Mouse (Mus musculus): Measurements from ENCODE around the gene Gli2.
A peak's percentile ranks its signal among the peaks of the same experiment; 100 is the strongest.

The Gli2 gene

DNA sequence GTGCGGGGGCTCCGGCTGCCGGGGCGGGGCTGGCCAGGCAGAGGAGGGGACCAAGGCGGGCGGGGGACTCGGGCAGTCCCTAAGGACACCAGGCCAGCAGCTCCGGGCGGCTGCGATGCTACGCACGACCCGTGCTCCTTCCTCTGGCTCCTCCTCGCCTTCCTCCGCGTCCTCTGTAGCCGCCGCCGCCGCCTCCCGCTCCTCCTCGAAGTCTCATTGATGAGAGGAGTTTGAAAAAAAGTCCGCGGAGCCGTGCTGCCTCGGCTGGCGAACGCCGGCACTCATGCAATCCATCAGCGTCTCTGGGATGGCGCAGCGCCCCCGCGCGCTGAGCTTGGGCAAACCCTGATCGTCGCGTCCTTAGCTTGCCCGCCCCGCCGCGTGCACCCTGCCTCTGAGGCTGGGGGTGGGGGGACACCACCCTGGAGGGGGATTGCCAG is at the start of gene Gli2:
Gli2 (minus strand) TSS at position 218 of the 440 bp plus-strand sequence.
- peak; percentile 53 for DNase-seq

DNA sequence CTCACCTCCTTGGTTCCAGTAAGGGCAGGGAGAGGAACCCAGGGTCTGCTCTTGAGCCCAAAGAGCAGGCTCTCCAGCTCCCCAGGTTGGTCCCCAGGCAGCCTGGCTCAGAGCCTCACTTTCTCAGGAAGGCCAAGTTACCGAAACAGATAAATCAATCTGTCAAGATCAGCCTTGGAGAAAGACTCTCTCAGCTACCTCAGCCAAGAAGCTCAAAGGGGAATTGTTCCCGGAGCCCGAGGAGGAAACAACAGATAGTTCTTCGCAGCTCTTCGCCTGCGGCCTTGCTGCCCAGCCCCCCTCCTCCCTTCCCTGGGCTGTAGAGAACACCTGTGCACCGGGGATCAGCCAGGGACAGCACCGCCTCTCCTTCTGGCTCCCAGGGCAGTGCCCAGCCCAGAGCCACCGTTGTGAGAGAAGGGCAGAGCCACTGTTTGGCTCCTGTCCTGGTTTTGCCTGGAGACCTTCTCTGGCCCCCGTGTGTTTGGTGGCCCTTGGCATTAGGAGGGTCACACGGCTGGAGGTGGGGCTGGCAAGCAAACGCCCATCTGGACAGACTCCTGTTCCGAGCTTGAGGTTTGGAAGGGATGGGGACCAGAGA is 44.6 kb upstream of the Gli2 start:
- DNase-seq = peak; percentile 63

DNA sequence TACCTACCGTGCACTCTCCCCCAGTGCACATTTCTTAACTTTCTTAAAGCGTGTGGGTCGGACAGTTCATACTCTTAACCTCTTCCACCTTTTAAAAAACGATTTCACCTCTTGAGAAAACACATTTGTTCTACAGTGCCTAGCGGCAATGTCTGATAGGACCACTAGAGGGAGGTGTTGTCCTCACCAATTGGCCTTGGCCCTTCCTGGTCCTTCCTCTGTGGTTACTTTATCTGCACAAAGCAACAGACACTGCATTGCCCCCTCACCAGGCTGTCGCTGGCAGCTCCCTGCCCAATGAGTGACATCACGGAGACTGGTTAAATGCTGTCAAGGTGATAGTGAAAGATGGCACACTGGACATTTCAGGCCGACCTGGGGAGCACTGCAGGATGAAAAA is 40.3 kb upstream of the Gli2 start:
- peak; percentile 78 for DNase-seq

DNA sequence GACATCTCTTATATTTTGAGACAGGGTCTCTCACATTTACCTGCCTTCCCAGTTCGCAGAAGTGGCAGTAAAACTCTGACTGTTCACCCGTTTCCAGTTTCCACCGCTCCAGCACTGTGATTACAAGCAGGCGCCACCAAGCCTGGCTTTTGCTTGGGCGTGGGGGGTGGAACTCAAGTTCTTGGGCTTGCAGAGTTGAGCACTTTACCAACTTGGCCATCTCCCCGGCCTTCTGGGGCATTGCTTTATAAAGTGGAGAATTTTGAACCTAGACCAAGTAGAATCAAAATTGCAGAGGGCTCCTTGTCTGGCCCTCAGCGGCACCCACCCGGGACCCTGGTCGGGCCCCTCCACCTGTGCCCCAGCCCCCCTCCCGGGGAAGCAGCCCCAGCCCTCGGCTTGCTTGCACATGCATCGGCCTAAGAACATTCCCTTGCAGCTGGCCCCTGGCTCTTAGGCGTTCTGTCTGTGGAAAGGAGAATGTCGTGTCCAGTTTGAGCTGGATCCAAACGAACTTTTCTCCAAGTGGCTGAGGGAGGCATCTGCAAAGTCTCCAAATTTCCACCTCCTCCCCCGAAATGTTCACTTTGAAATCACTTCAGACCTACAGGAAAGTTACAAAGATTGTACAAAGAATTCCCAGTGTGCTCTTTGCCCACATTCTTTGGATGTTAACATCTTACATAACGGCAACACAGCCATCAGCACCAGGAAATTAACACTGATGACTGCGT is 36.6 kb upstream of the Gli2 start:
- no peak for DNase-seq

DNA sequence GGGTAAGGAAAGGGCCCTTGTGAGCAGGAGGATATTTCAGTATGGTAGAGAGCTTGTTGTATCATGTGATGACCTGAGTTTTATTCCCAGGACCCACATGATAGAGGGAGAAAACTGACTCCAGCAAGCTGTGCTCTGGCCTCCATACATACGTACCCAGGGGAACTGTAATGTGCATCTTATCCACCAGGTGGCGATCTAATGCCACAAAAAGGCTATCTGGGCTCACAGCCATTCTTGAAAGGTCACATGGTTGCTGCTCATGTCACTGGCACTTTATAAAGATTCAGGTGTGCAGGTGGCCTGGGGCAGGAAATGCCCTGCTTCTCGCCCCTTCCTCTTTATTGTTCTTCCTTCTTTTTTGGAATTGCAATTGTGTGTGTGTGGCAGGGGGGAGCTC is 34.1 kb upstream of the Gli2 start:
- DNase-seq = peak; percentile 87

DNA sequence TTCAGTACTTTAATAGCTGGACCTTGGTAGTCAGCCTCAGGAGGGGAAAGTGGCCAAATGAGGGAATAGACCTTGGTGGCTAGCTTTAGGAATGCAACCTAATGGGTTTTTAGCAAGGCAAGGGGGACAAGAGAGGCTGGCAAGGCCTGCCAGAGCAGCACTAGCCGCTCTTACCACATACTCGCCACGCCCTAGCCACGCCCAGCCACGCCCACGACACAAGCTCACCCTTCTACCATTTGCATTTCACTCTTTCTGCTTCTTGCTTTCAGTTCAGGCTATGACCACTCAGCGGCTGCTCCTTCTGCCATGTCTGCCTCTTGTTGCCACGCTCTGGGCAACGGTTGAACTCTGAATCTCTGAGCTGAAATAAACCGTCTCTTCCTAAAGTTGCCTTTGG is 32.4 kb upstream of the Gli2 start:
- no peak for DNase-seq

DNA sequence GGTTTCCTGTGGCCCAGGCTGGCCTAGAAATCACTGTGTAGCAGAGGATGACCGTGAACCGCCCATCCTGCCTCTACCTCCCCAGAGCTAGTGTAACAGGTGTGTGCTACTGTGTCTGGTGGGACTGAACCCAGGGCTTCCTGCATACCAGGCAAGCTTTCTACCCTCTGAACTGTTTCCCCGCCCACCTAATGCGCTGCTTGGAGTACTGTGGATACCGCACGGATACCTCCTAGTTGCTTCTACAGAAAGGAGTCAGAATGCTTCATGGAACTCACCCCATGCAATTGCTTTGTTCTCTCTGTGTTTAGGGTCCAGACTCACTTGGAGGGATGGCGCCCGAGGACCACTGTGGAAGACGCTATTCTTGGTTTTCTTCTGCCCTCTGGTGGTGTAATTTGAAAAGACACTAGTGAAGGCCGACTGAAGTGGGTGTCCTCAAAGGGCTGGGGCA is 30.1 kb upstream of the Gli2 start:
- DNase-seq = peak; percentile 49

DNA sequence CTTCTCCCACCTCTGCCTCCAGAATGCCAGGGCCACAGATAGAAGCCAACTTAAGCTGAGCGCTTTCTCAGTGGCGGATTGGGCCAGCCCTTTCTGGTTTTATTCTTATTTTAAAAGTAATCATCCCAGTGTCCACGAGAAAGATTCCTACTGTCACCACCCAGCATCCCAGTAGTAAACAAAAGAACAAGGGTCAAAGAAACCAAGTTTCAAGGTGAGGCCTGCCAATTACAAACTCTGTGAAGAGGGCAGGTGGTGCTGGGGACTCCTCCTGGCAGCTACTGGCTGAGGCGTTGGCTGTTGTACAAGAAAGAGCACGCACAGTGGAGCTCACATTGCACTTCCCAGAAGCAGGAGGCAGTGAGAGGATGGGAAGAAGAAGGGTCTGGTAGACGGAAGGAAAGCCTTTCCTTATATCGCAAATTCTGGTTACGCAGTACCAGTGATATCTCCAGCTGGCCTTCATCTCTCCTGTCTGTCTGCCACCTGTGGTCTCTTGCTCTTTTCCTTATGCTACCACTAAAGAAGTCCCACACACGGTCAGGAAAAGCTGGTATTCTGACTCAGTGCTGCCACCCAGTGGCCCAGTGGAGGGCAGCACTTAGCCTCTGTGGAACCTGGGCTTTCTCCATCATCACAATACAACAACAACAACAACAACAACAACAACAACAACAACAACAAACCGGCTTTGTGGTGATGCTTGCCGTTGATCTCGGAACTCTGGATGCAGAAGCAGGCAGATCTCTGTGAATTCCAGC is 29.0 kb upstream of the Gli2 start:
- DNase-seq = peak; percentile 62

DNA sequence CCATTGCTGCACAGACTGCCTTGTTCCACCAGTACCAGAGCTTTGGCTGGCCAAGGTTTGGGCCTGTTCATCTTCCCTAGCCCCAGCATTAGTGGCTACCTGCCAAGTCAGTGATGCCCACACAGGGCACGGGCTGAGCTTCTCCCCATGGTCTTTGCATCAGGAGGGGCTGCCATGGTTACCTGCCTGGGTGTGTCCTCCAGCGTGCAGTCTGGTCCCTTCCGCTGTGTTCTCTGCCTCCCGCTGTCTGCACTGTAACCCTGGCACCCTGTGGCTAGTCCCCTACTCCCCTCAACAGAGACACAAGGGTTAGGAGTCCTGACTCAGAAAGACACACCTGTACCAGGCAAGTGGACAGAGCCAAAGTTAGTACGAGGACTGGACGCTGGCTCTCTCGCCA is 24.5 kb upstream of the Gli2 start:
- DNase-seq = no peak

DNA sequence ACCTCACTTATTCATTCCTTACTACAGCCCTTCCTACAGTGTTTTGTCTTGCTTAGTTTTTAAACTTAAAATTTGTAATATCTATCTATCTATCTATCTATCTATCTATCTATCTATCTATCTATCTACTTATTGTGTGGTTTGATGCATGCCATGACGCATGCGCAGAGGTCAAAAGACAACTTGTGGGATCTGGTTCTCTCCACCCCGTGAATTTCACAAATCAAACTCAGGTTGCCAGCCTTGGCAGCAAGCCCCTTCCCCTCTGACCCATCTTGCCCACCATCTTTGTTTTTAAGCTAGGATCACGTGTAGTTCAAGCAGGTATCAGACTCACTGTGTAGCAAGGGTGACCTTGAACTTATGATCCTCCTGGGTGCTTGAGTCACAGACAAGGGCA is 22.9 kb upstream of the Gli2 start:
- no peak for DNase-seq

DNA sequence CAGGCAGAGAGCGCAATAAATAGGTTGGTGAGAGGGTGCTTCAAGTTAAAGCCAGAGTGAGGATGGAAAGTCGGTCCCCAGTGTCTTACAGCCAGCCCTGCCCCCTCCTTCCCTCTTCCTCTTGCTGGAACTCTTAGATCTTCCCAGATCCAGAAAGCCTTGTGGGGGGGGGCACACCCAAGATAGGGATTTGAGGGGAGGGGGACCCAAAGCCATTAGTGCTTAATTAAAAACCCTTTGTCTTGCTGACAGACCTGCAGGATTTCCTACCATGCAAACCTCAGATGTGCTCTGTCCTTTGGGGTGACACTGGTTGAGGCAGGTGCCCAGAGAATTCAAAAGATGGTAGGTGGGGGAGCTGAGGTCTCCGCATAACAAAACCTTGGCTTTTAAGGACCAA is 22.5 kb upstream of the Gli2 start:
- no peak for DNase-seq

DNA sequence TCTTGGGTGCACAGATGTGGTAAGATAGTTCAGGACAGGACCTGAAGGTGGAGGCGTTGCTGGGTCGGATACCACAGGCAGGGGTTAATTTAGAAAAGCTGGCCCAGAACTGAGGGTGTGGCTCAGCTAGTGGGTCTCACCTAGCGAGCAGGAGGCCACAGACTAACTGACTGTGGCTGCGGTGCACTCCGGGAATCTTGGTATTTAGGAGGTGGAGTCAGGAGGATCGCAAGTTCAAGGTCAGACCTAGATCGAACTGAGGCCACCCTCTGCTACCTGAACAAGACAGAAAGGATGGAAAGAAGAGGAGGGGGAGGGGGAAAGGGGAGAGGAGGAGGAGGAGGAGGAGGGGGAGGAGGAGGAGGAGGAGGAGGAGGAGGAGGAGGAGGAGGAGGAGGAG is 22.1 kb upstream of the Gli2 start:
- no peak for DNase-seq

DNA sequence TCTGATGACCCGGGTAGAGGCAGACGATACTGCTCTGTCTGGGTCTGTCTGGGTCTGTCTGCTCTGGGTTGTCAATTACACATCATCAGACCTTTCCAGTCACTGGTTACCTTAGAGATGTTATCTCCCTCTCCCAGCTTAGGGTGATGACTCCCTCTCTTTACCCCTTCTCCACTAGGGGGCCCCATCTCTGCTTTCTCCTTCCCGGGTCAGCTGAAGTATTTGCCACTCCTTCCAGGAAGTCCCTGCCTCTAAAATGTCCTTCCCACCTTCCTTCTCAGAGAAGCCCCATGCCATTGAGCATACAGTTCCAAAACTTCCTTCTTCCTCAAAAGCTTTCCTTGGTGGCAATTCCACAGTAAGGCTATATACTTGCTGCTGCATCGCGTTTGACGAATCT is 21.5 kb upstream of the Gli2 start:
- no peak for DNase-seq

DNA sequence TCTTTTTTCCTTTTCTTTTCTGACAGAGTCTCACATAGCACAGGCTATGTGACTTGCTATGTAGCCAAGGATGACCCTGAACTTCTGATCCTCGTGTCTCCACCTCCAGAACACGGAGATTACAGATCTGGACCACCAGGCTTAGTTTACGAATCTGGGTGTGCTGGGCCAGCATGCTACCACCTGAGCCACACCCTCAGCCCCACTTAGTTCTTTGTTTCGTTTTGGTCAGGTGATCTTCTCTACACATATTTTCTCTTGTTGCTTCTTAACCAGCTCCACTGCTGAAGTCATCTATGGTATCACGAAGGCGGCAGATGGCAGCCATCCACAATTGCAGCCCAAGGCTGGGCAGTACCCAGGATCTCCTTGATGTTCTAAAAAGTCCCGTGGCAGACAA is 20.5 kb upstream of the Gli2 start:
- no peak for DNase-seq

DNA sequence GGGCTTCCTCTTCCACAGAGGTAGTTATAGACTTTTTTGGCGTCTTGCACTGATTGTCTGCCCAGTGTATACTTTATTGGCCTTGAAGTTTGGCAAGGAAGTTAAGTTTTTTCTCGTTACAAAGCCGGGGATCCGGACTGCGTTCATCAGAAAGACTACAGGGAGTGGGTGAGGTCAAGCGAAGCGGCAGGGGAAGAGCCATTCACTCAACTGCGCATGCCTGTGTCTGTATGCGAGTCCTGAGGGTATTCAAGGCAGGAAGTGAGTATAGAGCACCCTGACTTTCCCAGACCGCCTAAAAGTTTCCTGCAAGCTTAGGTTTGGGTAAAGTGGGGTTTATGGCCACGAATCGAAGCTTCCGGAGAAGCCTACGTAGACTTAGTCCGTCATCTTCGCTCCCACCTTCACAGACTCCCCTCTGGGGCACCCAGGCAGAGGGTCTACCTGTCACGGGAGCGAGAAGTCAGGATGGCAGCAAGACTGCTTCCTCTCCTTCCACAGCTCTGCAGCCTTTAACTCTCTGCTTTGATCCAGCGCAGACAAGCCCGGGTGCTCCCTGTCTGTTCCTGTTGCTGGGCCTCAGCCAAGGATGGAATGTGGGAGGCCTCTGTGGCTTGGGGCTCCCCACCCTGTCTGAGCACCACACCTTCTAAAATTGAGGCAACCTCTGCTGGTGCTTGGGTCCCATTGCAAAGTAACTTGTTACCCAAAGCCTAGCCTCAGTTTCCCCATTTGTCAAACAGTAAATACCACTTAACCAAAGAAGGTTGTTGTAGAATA is 11.7 kb upstream of the Gli2 start:
- DNase-seq = no peak

DNA sequence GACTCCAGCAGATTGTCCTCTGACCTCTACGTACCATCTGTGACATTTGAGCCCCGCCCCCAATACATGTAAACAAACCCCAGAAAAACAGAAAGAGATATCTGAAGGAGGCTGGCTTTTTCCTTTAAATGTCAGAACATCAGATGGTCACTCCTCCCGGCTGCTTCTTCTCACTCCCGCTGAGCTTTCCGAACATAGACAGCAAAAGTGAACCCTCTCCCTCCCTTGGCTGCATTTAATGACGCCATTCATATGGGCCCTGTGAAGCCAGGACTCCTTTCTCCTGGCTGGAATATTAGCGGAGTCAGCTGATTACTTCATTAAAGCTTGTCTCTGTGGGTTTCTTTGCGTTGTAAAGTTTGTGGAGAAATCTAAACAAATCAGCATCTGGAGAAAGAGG is 3.1 kb upstream of the Gli2 start:
- no peak for DNase-seq

DNA sequence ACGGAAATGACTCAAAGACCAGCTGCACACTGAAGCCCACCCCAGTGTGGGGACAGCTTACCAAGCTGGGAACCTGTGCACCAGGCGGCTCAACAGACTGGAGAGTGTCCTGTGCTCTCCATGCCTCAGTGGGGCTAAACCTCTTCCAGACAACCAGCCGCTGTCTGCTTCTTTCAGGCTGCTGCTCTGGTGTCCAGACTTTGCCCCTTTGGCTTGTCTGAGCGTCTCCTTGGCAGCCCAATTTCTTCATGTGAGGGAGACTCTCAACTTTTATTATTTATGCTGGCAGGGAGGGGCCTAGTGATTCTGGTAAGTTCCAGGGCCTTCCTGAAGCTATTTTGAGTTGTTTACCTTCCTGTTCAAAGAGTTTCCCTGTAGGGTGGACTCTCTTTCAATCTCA is 2.4 kb upstream of the Gli2 start:
- no peak for DNase-seq

DNA sequence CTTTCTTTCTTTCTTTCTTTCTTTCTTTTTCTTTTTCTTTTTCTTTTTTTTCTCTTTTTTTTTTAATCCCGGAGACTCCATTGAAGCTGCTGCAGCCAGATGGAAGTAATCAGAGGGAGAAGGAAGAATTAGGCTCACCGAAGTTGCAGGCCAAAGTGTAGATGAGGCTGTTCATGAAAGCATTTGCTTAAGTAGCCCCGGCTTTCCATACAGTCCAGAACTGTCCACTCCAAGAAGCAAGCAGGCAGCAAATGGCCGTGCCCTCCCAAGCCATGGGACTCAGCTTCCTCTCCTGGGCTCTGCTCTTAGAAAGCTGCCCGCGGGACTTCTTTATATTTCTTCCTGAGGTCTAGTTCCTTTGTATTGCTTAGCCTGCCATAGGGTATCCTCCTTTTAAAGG is 1.0 kb upstream of the Gli2 start:
- DNase-seq = no peak

DNA sequence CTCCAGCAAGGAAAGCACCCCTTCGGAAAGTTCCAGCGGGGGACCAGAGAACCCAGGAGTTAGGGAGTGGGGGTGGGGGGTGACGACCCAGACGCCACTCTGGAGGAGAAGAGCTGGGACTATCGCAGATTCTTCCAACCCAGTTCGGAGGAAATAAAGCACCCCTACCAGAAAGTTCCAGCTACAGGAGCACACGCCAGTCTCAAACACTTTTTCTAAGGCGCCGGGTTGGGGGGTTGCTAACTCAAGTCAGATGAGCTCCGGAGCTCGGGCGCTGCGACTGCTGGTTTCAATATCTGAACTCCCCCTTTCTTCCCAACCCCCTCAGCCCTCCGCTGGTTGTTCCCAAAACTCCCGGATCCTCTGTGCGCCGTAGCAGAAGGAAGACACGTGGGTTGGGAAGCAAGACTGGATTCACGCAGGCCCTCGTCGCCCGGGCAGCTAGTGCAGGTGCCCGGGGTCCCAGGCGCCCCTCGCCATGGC is 494 bp upstream of the Gli2 start:
- no peak for DNase-seq

DNA sequence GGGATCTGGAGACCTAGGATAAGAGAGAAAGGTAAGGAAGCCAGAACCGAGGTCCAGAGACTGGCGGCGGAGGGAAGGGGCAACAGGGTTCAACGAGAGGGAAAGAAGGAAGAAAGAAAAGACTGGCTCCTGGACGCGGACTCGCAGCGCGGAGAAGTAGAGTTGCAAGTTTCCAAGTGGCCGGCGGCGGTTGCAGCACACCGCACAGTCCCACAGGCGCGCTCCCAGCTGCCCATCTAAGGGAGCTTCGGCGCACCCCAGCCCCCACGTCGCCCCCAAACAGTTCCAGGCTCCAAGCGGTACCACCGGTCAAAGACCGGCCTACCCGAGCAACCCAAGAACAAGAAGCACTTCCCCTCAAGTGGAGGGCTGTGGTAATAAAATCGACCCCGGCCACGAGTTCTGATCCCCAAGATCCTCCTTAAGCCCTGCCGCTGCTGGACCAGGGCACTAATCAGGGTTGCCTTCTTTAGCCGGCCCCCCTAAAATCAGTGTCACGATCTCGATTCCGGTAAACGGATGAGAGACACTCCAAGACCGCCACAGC is 715 bp downstream of the Gli2 start:
- no peak for DNase-seq

DNA sequence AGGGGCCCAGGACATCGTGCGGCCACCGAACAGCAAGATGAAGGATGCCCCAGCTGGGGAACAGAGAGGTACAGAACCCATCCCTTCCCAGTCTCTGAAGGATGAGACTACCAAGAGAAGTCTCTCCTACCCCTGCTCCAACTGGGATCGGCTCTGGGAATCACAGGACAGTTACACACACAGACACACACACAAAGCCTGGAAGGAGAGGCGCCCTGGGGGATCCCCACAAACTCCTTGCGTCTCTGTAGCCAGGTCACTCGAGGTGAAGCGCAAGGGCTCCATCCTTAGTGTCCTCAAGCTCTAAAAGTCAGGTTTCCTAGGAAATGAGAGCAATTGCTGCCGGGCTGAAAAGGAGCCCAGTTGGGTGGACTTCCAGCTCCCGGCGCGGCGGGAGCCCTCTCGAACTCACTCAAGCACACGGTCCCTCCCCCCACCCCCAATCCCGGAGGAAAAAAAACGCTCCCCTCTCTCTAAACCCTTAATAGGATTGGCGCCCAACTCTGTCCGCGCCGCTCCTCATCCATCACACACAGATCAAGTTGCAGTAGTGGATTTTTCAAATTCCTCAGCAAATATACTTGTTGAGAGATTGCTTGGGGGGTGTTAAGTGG is 1.4 kb downstream of the Gli2 start:
- DNase-seq = no peak

DNA sequence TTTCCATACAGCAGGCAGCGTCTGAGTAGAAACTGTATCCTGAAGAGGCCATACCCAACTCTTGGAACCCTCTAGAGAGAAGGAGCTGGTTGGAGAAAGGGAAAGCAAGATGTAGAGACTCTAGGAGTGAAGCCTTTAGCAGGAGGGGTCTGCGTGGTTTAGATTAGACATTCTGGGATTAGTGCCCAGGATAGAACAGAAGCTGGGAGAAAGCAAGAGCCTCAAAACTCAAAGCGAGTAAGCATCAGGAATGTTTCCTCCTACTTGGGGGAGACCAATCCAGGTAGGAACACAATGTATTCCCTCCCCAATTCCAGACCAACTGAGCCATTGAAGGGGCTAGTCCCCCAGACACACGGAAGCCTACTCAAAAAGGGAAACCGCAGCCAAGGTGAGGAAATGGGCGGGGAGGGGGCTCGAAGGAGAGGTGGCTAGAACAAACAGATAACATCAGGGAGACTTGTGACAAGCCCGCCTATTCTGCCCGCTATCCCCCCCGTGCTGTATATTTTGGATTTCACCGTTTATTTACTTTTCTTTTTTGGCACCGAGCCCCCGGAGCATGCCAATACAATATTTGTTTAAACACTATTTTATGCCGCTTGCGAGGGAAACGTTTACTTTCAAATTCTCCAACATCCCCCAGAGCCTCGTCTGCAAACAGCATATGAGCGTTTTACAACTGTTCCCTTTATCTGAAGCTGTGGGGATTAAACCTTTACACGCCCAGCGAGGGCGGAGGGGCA is 2.1 kb downstream of the Gli2 start:
- no peak for DNase-seq
